Mouse (Mus musculus) hindbrain, embryonic 16.5 days (tissue): ENCODE results near the gene Kctd13. TPM values are rescaled to one million over a fixed set of nuclear protein-coding genes. Genes with fewer than 3 reads are reported as not detected.
"Not testable (repeated sequence)": the region's sequence is repeated elsewhere in the genome, so short reads cannot be mapped to it uniquely, and the experiment has no call there.

ENCODE experiments used
- ATAC-seq: fragments of 200-750 bp; cut with Nextera tagmentation; 2 replicates; pipeline ENCODE4 v1.8.0; 2017; ENCODE audit warnings: moderate TSS enrichment, moderate library complexity
- H3K27ac ChIP-seq: fragments of 300-500 bp; sonication (generic); 2 replicates; pipeline ENCODE4 v1.5.1; 2014; ENCODE audit warnings: low read depth, mild to moderate bottlenecking, control low read depth, low read length, moderate library complexity
- H3K27me3 ChIP-seq: fragments of 300-500 bp; sonication (generic); replicated peaks from 2 replicates; pipeline ENCODE4 v1.6.1; 2014; ENCODE audit warnings: low read length; ENCODE audit not compliant: control insufficient read depth, insufficient read depth
- H3K36me3 ChIP-seq: fragments of 300-500 bp; sonication (generic); 2 replicates; pipeline ENCODE4 v1.6.1; 2014; ENCODE audit warnings: mild to moderate bottlenecking, low read length, moderate library complexity, mixed read lengths; ENCODE audit not compliant: control insufficient read depth, insufficient read depth
- H3K4me1 ChIP-seq: fragments of 300-500 bp; sonication (generic); 2 replicates; pipeline ENCODE4 v1.6.1; 2014; ENCODE audit warnings: low read depth, low read length; ENCODE audit not compliant: control insufficient read depth, insufficient read depth
- H3K4me2 ChIP-seq: fragments of 300-500 bp; sonication (generic); 2 replicates; pipeline ENCODE4 v1.6.1; 2014; ENCODE audit warnings: mild to moderate bottlenecking, low read length, control low read depth, moderate library complexity
- H3K4me3 ChIP-seq: fragments of 300-500 bp; sonication (generic); 2 replicates; pipeline ENCODE4 v1.5.1; 2014; ENCODE audit warnings: mild to moderate bottlenecking, low read length, control low read depth, moderate library complexity
- H3K9ac ChIP-seq: fragments of 300-500 bp; sonication (generic); 2 replicates; pipeline ENCODE4 v1.6.1; 2014; ENCODE audit warnings: low read depth, mild to moderate bottlenecking, control low read depth, low read length, moderate library complexity
- H3K9me3 ChIP-seq: fragments of 300-500 bp; sonication (generic); 2 replicates; pipeline ENCODE4 v1.6.1; 2014; ENCODE audit warnings: mild to moderate bottlenecking, low read length, moderate library complexity; ENCODE audit not compliant: control insufficient read depth
- WGBS: fragments of 180-500 bp; shearing (Covaris S2); extraction: QIAGEN DNeasy Blood & Tissue Kit; methylation state at CpG from one replicate; pipeline ENCODE4 v1.1.7; 2014; 5-methylcytosine and 5-hydroxymethylcytosine counted together
- polyA plus RNA-seq: library from polyadenylated mRNA; unstranded; fragments of >200 nt; fragmentation: Nextera tagmentation; extraction: Ambion mirVana; gene quantifications from 2 replicates; pipeline ENCODE4 v1.2.1, GENCODE M21; 2015

Gene Kctd13
- polyA plus RNA-seq, 1 experiment from 2014 or later: 134 TPM

DNA sequence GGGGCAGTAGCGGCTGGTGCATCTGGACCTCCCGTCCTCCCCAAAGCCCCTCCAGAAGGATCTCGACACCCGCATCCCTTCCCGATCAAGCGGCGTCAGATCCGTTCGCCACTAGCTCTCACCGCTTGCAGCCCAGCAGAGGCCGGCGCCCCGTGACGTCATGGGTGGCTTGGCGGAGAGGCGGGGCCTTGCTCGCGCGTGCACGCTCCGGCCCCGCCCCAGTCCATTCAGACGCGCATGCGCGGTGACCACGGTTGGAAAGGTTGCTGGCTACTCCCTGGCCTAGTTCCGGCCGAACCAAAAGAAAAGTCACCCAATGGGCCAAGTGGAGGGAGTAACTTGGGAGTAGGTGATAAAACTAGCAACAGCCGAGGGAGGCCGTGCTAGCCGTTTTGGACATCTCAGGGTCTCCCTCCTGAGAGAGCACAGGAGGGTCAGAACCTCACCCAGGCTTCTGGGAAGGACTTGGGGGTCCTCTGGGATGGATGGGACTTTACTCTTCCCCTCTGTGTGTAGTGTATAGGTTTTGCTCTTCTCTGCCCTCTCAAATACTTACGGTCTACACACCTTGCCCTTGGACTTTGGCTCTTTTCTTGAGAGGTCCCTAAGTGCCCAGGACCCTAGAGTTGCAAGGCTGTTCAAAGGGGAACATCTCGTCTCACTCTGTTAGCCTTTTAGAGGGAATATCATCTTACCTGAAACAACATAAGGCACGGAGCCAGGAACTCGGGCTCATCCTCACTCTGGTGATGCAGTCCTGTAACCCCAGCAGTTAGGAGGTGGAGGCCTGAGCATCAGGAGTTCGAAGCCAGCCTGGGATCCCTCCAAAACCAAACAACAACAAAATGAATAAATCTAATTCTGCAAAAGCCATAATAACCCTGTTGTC is 30.3 kb upstream of the Kctd13 start:
- H3K4me2 ChIP-seq: peak overlapping the region; percentile 69
- H3K9me3 ChIP-seq: no peaks in the 10 kb centered on the region
- peaks cover 12% of the 10 kb centered on the region for H3K4me1 ChIP-seq
- H3K9ac ChIP-seq: peak overlapping the region; percentile 81
- no peaks in the 10 kb centered on the region for H3K27me3 ChIP-seq
- no peaks in the 10 kb centered on the region for H3K36me3 ChIP-seq
- peak overlapping the region; percentile 87 for H3K27ac ChIP-seq
- peak overlapping the region; percentile 63 for H3K4me3 ChIP-seq
- 12% methylated on average over 37 of the region's 37 CpGs for WGBS
- peak; percentile 95 for ATAC-seq

DNA sequence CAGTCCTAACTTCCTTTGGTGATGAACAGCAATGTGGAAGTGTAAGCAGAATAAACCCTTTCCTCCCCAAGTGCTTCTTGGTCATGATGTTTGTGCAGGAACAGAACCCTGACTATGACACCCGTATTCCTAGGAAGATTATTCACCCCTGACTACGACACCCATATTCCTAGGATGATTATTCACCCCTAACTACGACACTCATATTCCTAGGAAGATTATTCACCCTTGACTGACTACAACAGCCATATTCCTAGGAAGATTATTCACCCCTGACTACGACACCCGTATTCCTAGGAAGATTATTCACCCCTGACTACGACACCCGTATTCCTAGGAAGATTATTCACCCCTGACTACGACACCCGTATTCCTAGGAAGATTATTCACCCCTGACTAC is 28.9 kb upstream of the Kctd13 start:
- not testable (repeated sequence) for H3K27ac ChIP-seq, H3K9me3 ChIP-seq, ATAC-seq, H3K27me3 ChIP-seq, H3K4me2 ChIP-seq, H3K9ac ChIP-seq, H3K36me3 ChIP-seq, H3K4me3 ChIP-seq
- H3K4me1 ChIP-seq: peaks cover 12% of the 10 kb centered on the region
- 94% methylated on average over 7 of the region's 9 CpGs for WGBS

DNA sequence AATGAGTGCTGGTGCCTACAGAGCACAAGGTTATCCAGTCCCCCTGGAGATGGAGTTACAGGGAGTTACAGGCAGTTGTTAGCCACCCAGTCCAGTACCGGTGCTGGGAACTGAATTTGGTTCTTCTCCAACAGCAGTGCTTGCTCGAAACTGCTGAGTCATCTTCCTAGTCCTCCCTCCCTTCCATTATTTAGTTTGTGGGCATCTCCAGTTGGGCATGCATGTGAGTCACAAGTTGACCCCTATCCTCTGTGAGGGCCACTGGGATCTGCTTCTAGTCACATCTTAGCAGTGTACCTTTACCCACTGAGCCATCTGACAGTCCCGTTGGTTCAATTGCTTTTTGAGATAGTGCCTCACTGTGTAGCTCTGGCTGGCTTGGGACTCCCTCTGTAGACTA is 23.1 kb upstream of the Kctd13 start:
- no peaks in the 10 kb centered on the region for H3K9me3 ChIP-seq
- H3K4me1 ChIP-seq: no peaks in the 10 kb centered on the region
- H3K4me2 ChIP-seq: no peak overlapping the region
- H3K4me3 ChIP-seq: no peak overlapping the region
- ATAC-seq: no peak
- no peak overlapping the region for H3K9ac ChIP-seq
- no peaks in the 10 kb centered on the region for H3K36me3 ChIP-seq
- H3K27me3 ChIP-seq: no peaks in the 10 kb centered on the region
- WGBS: 85% methylated on average over 3 of the region's 3 CpGs
- H3K27ac ChIP-seq: no peak overlapping the region

DNA sequence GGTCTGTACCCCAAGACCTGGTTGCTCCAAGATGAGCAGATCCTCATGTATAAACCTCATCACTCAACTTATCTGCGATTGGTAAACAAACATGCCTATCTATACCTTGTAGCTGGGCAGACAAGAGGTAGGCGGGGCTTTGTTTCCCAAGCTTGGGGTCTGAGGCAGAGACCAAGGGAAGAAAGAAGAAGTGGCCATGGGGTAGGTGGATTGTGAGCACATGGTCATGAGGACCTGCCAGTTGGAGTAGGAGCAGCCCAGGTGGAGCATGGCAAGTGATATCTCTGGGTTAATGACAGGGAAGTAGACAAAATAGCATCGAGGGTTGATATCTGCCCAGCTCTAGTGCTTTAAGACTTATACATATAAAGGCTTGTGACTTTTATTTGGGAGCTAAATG is 13.8 kb upstream of the Kctd13 start:
- WGBS: 95% methylated on average over 3 of the region's 3 CpGs
- Histone ChIP-seq H3K27ac (no peak overlapping the region), H3K4me2 (no peak overlapping the region), H3K9me3 (no peaks in the 10 kb centered on the region), H3K9ac (no peak overlapping the region), H3K4me1 (no peaks in the 10 kb centered on the region), H3K4me3 (no peak overlapping the region), H3K36me3 (no peaks in the 10 kb centered on the region), H3K27me3 (no peaks in the 10 kb centered on the region)
- ATAC-seq: no peak

DNA sequence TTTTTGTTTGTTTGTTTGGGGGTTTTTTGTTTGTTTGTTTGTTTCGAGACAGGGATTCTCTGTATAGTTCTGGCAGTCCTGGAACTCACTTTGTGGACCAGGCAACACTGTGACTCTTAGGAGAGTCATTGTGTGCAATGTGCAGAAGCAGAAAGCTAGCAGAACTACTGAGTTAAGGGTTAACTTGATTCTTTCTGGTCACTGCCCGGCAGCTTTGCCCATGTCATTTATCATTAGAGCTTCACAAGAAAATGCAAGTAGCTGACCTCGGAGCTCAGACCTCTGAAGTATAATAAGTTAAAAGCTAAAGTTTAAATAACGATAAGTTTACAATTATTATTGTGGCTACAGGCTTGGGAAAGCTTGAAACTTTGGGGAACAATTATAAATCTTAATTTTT is 10.3 kb upstream of the Kctd13 start:
- H3K27me3 ChIP-seq, H3K4me3 ChIP-seq, H3K27ac ChIP-seq, ATAC-seq, H3K36me3 ChIP-seq, H3K9me3 ChIP-seq, H3K4me1 ChIP-seq, H3K9ac ChIP-seq, H3K4me2 ChIP-seq: not testable (repeated sequence)
- WGBS: 34% methylated on average over 4 of the region's 4 CpGs

DNA sequence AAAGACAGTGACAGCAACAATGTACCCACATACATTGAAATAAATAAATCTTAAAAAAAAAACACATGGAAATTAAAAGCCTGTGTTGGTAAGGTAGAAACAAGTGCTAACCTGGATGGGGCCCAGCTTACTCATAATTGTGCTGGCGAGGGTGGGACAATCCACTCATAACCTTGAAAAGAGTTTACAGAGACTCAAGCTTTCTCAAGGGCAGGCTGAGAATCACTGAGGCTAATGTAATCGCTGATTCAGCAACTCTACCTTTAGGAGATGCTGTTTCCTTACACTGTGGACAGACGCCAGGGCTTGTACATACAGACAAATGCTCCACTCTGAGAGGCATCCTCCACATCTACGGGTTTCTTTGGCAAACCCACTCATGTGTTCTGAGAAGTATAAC is 8.7 kb upstream of the Kctd13 start:
- H3K9me3 ChIP-seq: no peaks in the 10 kb centered on the region
- no peaks in the 10 kb centered on the region for H3K4me1 ChIP-seq
- 85% methylated on average over 4 of the region's 4 CpGs for WGBS
- no peak overlapping the region for H3K9ac ChIP-seq
- H3K27me3 ChIP-seq: no peaks in the 10 kb centered on the region
- H3K36me3 ChIP-seq: no peaks in the 10 kb centered on the region
- ATAC-seq: no peak
- no peak overlapping the region for H3K4me3 ChIP-seq
- no peak overlapping the region for H3K27ac ChIP-seq
- H3K4me2 ChIP-seq: no peak overlapping the region

DNA sequence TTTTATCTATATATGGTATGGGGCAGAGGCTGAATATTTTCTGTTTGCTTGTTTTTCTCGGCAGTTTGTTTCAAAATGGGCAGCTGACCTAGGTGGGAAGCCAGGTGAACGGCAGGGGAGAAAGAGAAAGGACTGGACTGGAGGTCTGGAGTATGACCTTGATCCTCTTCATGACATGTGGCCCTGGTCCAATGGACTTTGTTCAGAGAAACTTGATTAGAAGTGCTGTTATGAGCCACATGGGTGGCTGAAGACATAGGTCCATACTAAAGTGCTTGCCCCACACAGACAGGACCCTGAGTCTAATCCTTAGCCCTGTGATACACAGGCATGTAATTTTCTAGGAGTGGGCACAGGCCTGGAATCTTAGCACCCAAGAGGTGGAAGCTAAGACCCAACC is 7.1 kb upstream of the Kctd13 start:
- Histone ChIP-seq H3K4me3 (no peak overlapping the region), H3K4me2 (no peak overlapping the region), H3K4me1 (no peaks in the 10 kb centered on the region), H3K27me3 (no peaks in the 10 kb centered on the region), H3K36me3 (no peaks in the 10 kb centered on the region), H3K9ac (no peak overlapping the region), H3K27ac (no peak overlapping the region), H3K9me3 (no peaks in the 10 kb centered on the region)
- 78% methylated on average over 2 of the region's 2 CpGs for WGBS
- no peak for ATAC-seq

DNA sequence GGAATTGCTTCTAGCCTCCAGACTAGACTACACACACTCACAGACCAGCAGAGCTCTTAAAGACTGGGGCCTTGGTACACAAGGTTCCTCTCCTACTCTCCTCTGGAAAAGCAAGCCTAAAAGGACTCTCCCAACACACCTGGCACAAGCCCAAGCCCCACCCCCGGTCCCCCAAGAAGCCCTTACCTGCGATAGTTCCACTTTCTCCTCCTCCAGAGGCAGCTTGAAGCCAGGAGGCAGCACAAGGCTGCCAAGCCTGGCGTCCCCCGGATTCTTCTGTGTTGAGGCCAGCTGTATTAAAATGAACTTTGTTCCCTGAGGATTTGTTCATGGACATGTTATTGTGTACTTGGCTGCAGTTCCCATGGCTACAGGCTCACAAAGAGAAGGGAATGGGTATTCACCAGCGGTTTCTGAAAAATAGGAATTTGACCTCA is 6.0 kb upstream of the Kctd13 start, which contains the start of gene Tmem219:
Tmem219 (minus strand) TSS at position 294 of the 437 bp plus-strand sequence.
- H3K4me3 ChIP-seq: no peak within 1 kb of the TSS
- 16% methylated on average over 5 of the region's 5 CpGs for WGBS

DNA sequence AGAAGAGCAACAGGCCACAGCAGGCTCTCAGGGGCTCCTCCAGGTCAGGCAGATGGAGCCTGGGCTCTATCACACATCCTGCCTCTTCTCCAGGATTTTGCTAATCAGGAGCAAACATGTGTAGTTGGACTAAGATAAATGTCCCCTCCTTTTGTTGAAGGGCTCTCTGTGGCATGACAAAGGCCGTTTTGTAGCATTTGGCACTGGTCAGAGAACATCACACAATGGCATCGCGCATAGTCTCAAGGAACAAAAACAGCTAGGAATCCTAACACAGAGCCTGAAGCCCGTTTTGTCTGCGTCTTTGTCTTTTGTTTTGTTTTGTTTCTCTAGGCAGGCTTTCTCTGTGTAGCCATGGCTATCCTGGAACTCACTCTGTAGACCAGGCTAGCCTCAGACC is 4.7 kb upstream of the Kctd13 start:
- no peaks in the 10 kb centered on the region for H3K36me3 ChIP-seq
- 39% methylated on average over 5 of the region's 5 CpGs for WGBS
- no peaks in the 10 kb centered on the region for H3K4me1 ChIP-seq
- H3K4me3 ChIP-seq: no peak overlapping the region
- H3K4me2 ChIP-seq: no peak overlapping the region
- ATAC-seq: no peak
- H3K27me3 ChIP-seq: no peaks in the 10 kb centered on the region
- H3K9me3 ChIP-seq: no peaks in the 10 kb centered on the region
- H3K27ac ChIP-seq: no peak overlapping the region
- no peak overlapping the region for H3K9ac ChIP-seq

More for the DNA sequence above, 6.0 kb upstream of the Kctd13 start, which contains the start of gene Tmem219:
- no peak within 1 kb of the TSS for H3K9ac ChIP-seq
- H3K9me3 ChIP-seq: no peaks in the 10 kb centered on the region
- no peaks in the 10 kb centered on the region for H3K36me3 ChIP-seq
- no peak within 1 kb of the TSS for H3K4me2 ChIP-seq
- H3K4me1 ChIP-seq: no peaks in the 10 kb centered on the region
- 0 out of 2 replicates have a peak within 1 kb of the TSS, but pooled peaks have one; percentile 5 for H3K27ac ChIP-seq
- no peaks in the 10 kb centered on the region for H3K27me3 ChIP-seq
- 0 out of 2 replicates have a peak, but pooled peaks have one; percentile 27 for ATAC-seq
